Mouse (Mus musculus) spleen, adult 12 weeks (tissue): Measurements from ENCODE around the gene Sf1.

Source experiments
- DNase-seq: peaks from one replicate; pipeline ENCODE4 v3.0.0; 2022; ENCODE audit warnings: low spot score

Sf1 gene

GRCm38 (mm10) chr19:6420481-6421210 is 57.2 kb downstream of the Sf1 start:
- DNase-seq: no peak

DNA sequence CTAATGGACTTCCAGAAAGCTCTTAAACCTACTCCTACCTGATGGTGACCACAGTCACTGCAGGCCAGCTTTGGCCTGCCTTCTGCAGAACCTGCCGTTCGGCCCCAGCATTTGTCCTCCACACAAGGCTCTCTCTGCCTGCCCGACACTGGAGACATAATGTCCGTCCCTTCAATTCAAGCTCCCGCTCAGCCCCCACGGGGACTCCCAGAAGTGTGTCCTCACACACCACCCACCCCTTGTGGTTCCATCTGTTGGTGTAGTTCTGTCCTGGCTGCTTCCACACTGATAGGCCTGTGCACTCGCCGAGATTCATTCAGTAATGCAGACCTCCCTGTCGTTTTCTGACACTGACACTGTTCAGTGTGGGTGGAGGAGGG is 57.7 kb downstream of the Sf1 start:
- no peak for DNase-seq

- DNase-seq: no peak
Measured at GRCm38 (mm10) chr19:6422014-6422413, 58.5 kb downstream of the Sf1 start.

- no peak for DNase-seq
Measured at GRCm38 (mm10) chr19:6423241-6423640, 59.8 kb downstream of the Sf1 start.

DNA sequence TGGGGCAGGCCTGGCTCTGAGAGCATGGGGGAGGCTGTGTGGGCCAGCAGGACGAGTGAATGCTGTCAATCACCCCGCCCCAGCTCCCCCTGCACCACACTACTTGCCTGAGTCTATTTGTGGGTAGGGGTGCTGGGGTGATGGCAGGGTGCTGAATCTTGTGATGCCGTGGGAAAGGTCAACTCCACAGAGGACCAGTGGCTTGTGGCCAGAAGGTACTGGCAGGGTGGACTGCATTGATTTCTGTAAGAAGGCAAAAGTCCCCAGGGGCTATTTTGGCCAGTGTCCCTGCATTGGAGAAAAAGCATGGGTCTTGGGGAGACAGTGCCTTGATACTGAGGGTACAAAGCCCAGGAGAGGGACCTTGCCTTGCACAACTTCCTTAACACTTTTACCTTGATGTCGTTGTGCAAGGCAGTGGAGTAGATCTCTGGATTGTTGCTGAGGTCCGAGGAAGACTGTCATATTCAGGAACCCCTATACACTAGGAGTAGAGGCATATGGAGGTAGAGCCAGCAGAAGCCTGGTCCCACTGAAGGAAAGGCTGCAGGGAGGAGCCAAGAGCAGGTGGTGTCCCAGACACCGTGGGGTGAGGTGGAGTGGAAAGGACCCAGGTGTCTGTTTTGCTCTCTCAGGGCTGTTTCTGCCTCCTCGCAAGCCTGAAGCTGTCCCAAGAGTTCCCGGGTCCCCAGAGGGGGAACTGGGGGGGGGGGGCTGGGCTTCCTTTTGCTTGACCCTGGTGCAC is 60.8 kb downstream of the Sf1 start:
- no peak for DNase-seq

- DNase-seq: no peak
Measured at GRCm38 (mm10) chr19:6425595-6425994, 62.1 kb downstream of the Sf1 start.

GRCm38 (mm10) chr19:6426703-6427500 is 63.4 kb downstream of the Sf1 start:
- no peak for DNase-seq
